In the genomic region with DNA sequence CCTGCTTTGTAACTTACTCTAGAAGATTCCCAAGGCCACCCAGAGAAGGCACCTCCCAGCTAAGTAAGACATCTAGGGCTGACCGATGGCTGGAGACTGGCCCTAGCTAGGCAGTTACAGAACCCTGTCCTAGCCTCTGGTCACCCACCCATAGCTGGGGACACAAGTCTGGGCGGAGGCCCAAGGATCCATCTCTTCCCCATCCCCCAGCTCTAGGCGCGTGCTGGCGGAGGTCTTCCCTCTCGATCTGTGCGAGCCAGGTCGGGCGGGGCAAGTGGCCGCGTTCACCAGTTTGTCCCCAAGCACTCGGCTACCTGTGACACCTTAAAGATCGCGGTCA, we compare ENCODE assay signal across 7 mouse cellular contexts. TPM values are rescaled to one million over a fixed set of nuclear protein-coding genes. Genes with fewer than 3 reads are reported as not detected.
DNase-seq lines count a peak whose midpoint lies in the region; ATAC-seq and TF ChIP-seq lines count a peak whose summit lies in the region.

No protein-coding gene starts in this region.

- ATAC-seq in hindbrain, embryonic 14.5 days (ENCODE audit: low FRiP score), result peak; percentile 32
- ATAC-seq in lung, postnatal 0 days, result peak; percentile 17

- H3K4me1 ChIP-seq in embryonic fibroblast, embryonic 13.5 days (ENCODE audit: control insufficient read depth, insufficient read depth, low read length), result no peaks in the 10 kb centered on the region
- H3K4me1 ChIP-seq in hindbrain, embryonic 14.5 days (replicated peaks; ENCODE audit: control insufficient read depth, insufficient read depth, low read length), result peaks cover 8% of the 10 kb centered on the region; the same call in 1 of the 2 replicates
- no peaks in the 10 kb centered on the region for H3K4me1 ChIP-seq in lung, postnatal 0 days (ENCODE audit: insufficient read depth, low read depth, low read length)

- H3K27ac ChIP-seq in embryonic fibroblast, embryonic 13.5 days (ENCODE audit: insufficient read depth, low read length), result no peak overlapping the region
- H3K27ac ChIP-seq in hindbrain, embryonic 14.5 days, result peak overlapping the region; percentile 71
- H3K27ac ChIP-seq in lung, postnatal 0 days (ENCODE audit: low read length), result no peak overlapping the region

- no peak for TF ChIP-seq POLR2A in embryonic fibroblast, embryonic 13.5 days (IDR thresholded peaks at IDR 0.05; ENCODE audit: low read depth, low read length)

- peak; percentile 18 for DNase-seq in ovary, postnatal 36 days (ENCODE audit: low spot score)
- no peak for DNase-seq in ovary, adult 18-20 months (ENCODE audit: low spot score)
- no peak for DNase-seq in hindbrain, embryonic 14.5 days (ENCODE audit: low spot score)
- peak; percentile 39 for DNase-seq in lung, postnatal 0 days (ENCODE audit: low spot score)
- DNase-seq in retina, postnatal 1 day, result no peak
- no peak for DNase-seq in c-Kit-positive CD71-positive TER-119-positive erythroid progenitor cells, embryonic 14.5 days (ENCODE audit: low spot score)

- H3K4me2 ChIP-seq in hindbrain, embryonic 14.5 days (replicated peaks), result peak overlapping the region; percentile 81
- peak overlapping the region; percentile 92 for H3K4me2 ChIP-seq in lung, postnatal 0 days (replicated peaks; ENCODE audit: low read depth, low read length)

- H3K27me3 ChIP-seq in hindbrain, embryonic 14.5 days (ENCODE audit: control insufficient read depth, insufficient read depth, low read length), result no peaks in the 10 kb centered on the region
- H3K27me3 ChIP-seq in lung, postnatal 0 days (replicated peaks; ENCODE audit: insufficient read depth, low read length), result no peaks in the 10 kb centered on the region

- no peak for TF ChIP-seq CTCF in embryonic fibroblast, embryonic 13.5 days (IDR thresholded peaks at IDR 0.05; ENCODE audit: borderline replicate concordance, insufficient read depth, low read length)
- no peak for TF ChIP-seq CTCF in lung, postnatal 0 days (IDR thresholded peaks at IDR 0.05)

- peak overlapping the region; percentile 37 for H3K4me3 ChIP-seq in embryonic fibroblast, embryonic 13.5 days (ENCODE audit: insufficient read depth, low read length)
- peak overlapping the region; percentile 69 for H3K4me3 ChIP-seq in hindbrain, embryonic 14.5 days (replicated peaks; ENCODE audit: low read length)
- H3K4me3 ChIP-seq in lung, postnatal 0 days (ENCODE audit: low read depth, low read length), result peak overlapping the region; percentile 55

- 2% methylated on average over 14 of the region's 14 CpGs for WGBS in hindbrain, embryonic 14.5 days
- WGBS in lung, postnatal 0 days, result 3% methylated on average over 14 of the region's 14 CpGs

- no peaks in the 10 kb centered on the region for H3K36me3 ChIP-seq in hindbrain, embryonic 14.5 days (replicated peaks; ENCODE audit: control insufficient read depth, insufficient read depth)
- no peaks in the 10 kb centered on the region for H3K36me3 ChIP-seq in lung, postnatal 0 days (ENCODE audit: insufficient read depth, low read length)

- H3K9ac ChIP-seq in hindbrain, embryonic 14.5 days, result peak overlapping the region; percentile 73
- peak overlapping the region; percentile 43; the same call in 1 of the 2 replicates for H3K9ac ChIP-seq in lung, postnatal 0 days (replicated peaks; ENCODE audit: low read depth)

- no peaks in the 10 kb centered on the region for H3K9me3 ChIP-seq in hindbrain, embryonic 14.5 days (ENCODE audit: control insufficient read depth, low read length)
- no peaks in the 10 kb centered on the region for H3K9me3 ChIP-seq in lung, postnatal 0 days (ENCODE audit: low read length)

- no peak for TF ChIP-seq EP300 in lung, postnatal 0 days (IDR thresholded peaks at IDR 0.05)

RNA-seq across cellular contexts. Expression of a gene that starts 0.5 kb away (rescaled TPM):
- 1.8 and 1.9 TPM in 2 replicates for polyA plus RNA-seq in embryonic fibroblast, embryonic 13.5 days (2011; ENCODE audit: insufficient read length, low read depth, missing spikeins)
- polyA plus RNA-seq in hindbrain, embryonic 14.5 days (2014; fragmentation: Nextera tagmentation; extraction: Ambion mirVana), result 19.6 and 20.3 TPM in 2 replicates
- polyA plus RNA-seq in lung, postnatal 0 days (2015; fragmentation: Nextera tagmentation; extraction: Ambion mirVana), result 1.2 and 1.6 TPM in 2 replicates

RNA-seq across cellular contexts. Expression of a gene that starts 40.1 kb away (rescaled TPM):
- not detected in 2 replicates for polyA plus RNA-seq in embryonic fibroblast, embryonic 13.5 days (2011; ENCODE audit: insufficient read length, low read depth, missing spikeins)
- not detected in 2 replicates for polyA plus RNA-seq in hindbrain, embryonic 14.5 days (2014; fragmentation: Nextera tagmentation; extraction: Ambion mirVana)
- not detected in 2 replicates for polyA plus RNA-seq in lung, postnatal 0 days (2015; fragmentation: Nextera tagmentation; extraction: Ambion mirVana)

RNA-seq across cellular contexts. Expression of a gene that starts 49.2 kb away (rescaled TPM):
- not detected in 2 replicates for polyA plus RNA-seq in embryonic fibroblast, embryonic 13.5 days (2011; ENCODE audit: insufficient read length, low read depth, missing spikeins)
- polyA plus RNA-seq in hindbrain, embryonic 14.5 days (2014; fragmentation: Nextera tagmentation; extraction: Ambion mirVana), result not detected in 2 replicates
- polyA plus RNA-seq in lung, postnatal 0 days (2015; fragmentation: Nextera tagmentation; extraction: Ambion mirVana), result not detected in 2 replicates

RNA-seq across cellular contexts. Expression of a gene that starts 55.2 kb away (rescaled TPM):
- not detected in 2 replicates for polyA plus RNA-seq in embryonic fibroblast, embryonic 13.5 days (2011; ENCODE audit: insufficient read length, low read depth, missing spikeins)
- not detected in 2 replicates for polyA plus RNA-seq in hindbrain, embryonic 14.5 days (2014; fragmentation: Nextera tagmentation; extraction: Ambion mirVana)
- polyA plus RNA-seq in lung, postnatal 0 days (2015; fragmentation: Nextera tagmentation; extraction: Ambion mirVana), result not detected in 2 replicates

Comparison
In these comparisons a context has a peak if more than half of its experiments do, and no peak if none do; other contexts are left out.
1. DNase-seq: peak in ovary, postnatal 36 days (single experiment) and lung, postnatal 0 days (single experiment); none in ovary, adult 18-20 months (single experiment), hindbrain, embryonic 14.5 days (single experiment), retina, postnatal 1 day (single experiment) and c-Kit-positive CD71-positive TER-119-positive erythroid progenitor cells, embryonic 14.5 days (single experiment).
2. Peak in every context shown above with its lines, with median percentiles within 50 percentile points of each other: H3K4me3 ChIP-seq.